Mouse (Mus musculus) gastrocnemius, postnatal 4 days (tissue): ENCODE measurements at regions not wholly inside any gene's neighbourhood (a gene's known extent, or its start where the extent isn't known, plus 50 kb on each side); places are given as distances from the start of the nearest gene placed in this dataset.
"Not testable (repeated sequence)": the region's sequence is repeated elsewhere in the genome, so short reads cannot be mapped to it uniquely, and the experiment has no call there.

Experiments used
- DNase-seq, 2 experiments: peaks; one replicate each; pipeline ENCODE4 v3.0.0; 2021 to 2022; ENCODE audit warnings: low spot score in 2 of 2, mixed read lengths in 2 of 2

GRCm38 (mm10) chr12:48387724-48388123 lies 994.7 kb upstream of the Foxg1 start:
- DNase-seq = no peak

GRCm38 (mm10) chr12:48388192-48388812 lies 994.2 kb upstream of the Foxg1 start:
- DNase-seq = no peak

- DNase-seq = no peak
Measured at GRCm38 (mm10) chr12:48391008-48391407, 991.5 kb upstream of the Foxg1 start.

GRCm38 (mm10) chr12:48439333-48440046 lies 943.0 kb upstream of the Foxg1 start:
- no peak for DNase-seq

DNA sequence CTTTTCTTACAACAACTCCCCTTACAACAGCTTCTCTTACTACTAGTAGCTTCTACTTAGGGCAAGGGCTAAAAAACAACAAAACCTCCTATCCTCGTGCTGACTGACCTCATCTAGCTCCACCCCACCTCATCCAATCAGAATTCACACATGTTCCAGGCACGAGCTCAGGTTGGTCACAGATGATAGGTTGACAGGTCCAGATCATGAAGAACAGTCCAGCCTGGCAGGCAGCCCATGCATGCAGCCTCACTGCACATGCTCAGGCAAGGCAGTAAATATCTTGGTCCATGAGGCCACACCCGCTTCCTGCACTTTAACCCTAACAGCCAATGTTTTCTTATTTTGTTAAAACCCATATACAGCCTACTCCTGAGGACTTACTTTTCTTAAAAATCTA lies 933.7 kb upstream of the Foxg1 start:
- DNase-seq = not testable (repeated sequence)

GRCm38 (mm10) chr12:48462392-48462791 lies 920.1 kb upstream of the Foxg1 start:
- DNase-seq = no peak

- DNase-seq = no peak
Measured at GRCm38 (mm10) chr12:48500735-48501134, 881.7 kb upstream of the Foxg1 start.

GRCm38 (mm10) chr12:48511594-48511993 lies 870.9 kb upstream of the Foxg1 start:
- no peak for DNase-seq

- no peak for DNase-seq
Measured at GRCm38 (mm10) chr12:48512259-48512658, 870.2 kb upstream of the Foxg1 start.

DNA sequence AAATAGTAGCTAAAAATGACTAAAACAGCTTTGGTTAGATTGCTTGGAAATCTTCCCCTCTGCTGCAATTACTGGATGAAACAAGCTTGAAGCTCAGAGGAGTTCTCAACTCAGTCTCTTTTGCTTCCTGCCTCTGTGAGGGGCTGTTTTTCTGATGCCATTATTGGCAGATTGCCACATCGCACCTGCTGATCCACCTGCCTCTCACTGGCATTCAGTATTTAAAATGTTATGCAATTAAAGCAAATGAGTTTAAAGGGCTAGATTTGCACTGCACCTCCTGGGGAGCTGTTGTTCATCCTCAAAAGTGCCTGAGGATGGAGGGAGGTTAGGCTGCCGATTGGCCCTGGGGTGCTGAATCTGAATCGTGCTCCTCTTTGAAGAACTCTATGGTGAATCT lies 860.5 kb upstream of the Foxg1 start:
- no peak for DNase-seq

- DNase-seq = not testable (repeated sequence)
Measured at GRCm38 (mm10) chr12:48559690-48560089, 822.8 kb upstream of the Foxg1 start.

- DNase-seq = no peak
Measured at GRCm38 (mm10) chr12:48604401-48605197, 777.9 kb upstream of the Foxg1 start.

DNA sequence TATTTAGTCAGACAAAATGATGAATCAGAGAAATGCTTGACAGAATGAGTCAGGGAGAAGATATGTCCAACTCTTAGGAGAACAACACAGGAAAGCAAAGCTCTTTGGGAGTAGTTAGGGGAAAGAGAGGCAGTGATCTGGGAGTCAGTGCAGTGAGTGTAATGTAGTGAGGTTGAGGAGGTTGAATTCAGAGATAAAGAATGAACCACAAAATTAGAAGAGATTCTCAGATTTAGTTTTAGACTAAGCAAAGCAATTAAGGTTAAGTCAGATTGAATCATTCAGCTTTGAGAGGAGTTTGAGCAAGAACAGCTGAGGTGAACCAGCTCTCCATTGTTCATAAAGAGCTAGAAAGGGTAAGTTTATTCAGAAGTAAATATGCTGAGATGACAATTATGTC lies 777.0 kb upstream of the Foxg1 start:
- no peak for DNase-seq

DNA sequence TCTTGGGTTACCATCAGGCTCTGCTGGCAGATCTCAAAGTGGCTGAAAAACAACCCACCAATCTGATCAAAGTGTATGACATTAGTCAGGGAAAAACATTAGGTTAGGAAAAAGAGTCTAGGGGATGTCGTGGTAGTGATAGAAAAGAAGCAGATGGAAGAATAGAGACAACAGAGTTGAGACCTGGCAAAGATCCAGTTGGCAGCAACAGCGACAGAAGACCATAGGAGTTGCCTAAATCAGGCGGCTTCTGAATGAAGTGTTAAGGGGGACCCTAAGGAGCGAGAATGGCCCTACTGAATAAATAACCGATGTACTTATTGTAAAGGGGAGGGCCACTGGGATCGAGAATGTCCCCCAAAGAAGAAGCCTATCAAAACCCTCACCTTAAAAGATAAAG lies 773.1 kb upstream of the Foxg1 start:
- DNase-seq = no peak

DNA sequence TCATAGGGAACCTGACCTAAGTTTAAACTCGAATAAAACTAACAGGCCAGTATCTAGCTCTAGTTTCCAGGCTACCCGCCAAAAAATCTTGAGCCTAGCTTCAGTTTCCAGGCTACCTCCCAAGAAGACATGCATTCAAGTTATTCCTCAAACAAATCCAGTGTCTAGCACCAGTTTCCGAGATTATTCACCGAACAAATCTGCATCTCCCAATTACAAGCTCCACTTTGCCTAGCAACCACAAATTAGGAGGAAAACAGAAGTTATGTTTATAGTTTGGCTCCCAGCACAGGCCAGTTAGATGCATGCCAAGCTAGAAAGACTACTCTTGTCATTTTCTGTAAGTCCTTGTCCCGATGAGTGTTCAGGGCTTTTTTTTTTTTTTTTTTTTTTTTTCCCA lies 770.4 kb upstream of the Foxg1 start:
- DNase-seq = peak in 1 of 2 experiments; percentile 25

GRCm38 (mm10) chr12:48616337-48616736 lies 766.1 kb upstream of the Foxg1 start:
- DNase-seq = no peak

DNA sequence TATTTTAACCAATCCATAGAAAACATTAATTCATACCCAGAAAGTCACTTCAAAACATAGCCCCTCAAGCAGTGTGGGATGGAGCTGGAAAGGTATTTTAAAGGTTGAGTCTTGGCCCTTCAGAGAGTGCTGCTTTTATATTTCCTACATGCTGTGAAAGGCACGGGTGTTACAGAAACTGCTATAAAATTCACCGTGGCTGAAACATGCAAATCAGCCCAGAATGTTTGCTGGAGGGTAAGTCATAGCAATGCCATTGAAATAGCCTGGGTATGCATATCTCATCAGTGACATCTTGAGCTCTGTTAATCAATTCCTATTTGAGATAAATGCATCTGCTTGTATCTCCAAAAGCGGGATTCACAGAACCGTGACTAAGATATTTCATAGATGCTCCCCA lies 748.9 kb upstream of the Foxg1 start:
- no peak for DNase-seq

GRCm38 (mm10) chr12:48634671-48635241 lies 747.7 kb upstream of the Foxg1 start:
- DNase-seq = no peak

DNA sequence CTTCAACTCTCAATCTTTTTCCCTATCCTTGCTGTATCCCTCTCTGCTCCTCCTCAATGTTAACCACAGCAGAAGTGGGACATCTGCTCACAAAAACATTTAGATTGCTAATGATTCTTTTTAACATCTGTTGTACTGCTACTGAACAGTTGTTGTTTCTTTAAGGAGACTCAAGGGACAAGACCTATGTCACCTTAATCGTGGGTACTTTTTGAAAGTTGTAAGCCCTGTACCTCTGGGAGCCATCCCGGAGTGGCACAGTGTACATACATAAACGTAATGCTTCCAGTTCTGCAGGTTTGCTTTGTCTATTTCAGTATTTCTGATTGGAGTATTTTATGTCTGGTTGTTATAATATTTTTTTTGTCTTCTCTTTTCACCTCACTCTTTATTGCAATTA lies 740.5 kb upstream of the Foxg1 start:
- no peak for DNase-seq

DNA sequence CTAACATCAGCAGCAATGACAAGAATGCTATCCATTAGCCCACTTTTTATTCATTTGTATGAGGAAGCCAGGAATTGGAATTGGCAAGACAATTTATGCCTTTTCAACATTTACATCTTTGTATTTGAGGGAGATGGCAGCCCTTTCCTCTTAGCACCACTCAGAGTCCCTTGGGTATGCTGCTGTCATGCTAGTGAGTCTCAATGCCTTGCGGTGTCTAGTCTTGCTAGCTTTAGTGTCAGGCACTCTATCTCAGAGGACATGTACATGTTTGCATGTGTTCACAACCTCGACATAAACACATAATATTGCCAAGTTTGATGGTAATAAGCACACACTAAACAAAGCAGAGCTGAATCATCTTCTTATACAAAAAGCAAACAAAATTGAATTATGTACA lies 737.3 kb upstream of the Foxg1 start:
- DNase-seq = no peak

GRCm38 (mm10) chr12:48645910-48646309 lies 736.5 kb upstream of the Foxg1 start:
- DNase-seq = no peak

GRCm38 (mm10) chr12:48675176-48675575 lies 707.3 kb upstream of the Foxg1 start:
- no peak for DNase-seq
